Mouse (Mus musculus) erythroblast, embryonic 14.5 days (primary cell): ENCODE results near the gene Zfp629.

ENCODE experiments used
- GATA1 ChIP-seq: IDR thresholded peaks from 2 replicates; pipeline ENCODE4 v1.6.1; 2012; ENCODE audit warnings: low read length, inconsistent platforms, mixed read lengths
- TAL1 ChIP-seq: IDR thresholded peaks from 3 replicates; pipeline ENCODE4 v1.6.1; 2012; ENCODE audit warnings: low read length, inconsistent platforms, mixed read lengths

DNA sequence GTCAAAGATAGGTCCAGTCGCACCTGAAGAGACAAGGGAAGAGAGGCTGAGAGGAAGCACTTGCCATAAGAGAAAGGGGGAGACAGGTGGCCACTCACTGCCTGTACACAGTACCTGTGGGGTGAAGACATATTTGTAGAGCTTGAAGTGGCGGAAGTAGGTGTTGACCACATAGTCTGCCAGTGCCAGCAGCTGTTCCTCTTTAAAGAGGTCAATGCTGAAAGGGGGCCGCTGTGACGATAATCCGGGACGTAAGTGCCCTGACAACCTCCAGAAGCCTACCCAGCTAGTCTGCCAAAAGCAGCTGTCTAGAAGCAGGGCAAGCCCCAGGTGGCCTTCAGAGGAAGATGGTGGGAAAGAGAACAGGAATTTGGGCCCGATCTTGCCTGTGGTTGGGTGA, 30.6 kb downstream of the Zfp629 start:
- no peak for TF ChIP-seq GATA1
- no peak for TF ChIP-seq TAL1
